Mouse (Mus musculus) midbrain, embryonic 15.5 days (tissue): ENCODE results near the gene Lrrn4. TPM values are rescaled to one million over a fixed set of nuclear protein-coding genes. Genes with fewer than 3 reads are reported as not detected.
A peak's percentile ranks its signal among the peaks of the same experiment; 100 is the strongest.

Experiments used
- ATAC-seq: fragments of 200-750 bp; cut with Nextera tagmentation; replicated peaks from 2 replicates; pipeline ENCODE4 v1.8.0; 2017; ENCODE audit warnings: moderate TSS enrichment
- H3K27ac ChIP-seq: fragments of 300-500 bp; sonication (generic); 2 replicates; pipeline ENCODE4 v1.5.1; 2015; ENCODE audit warnings: mild to moderate bottlenecking, inconsistent platforms
- H3K27me3 ChIP-seq: fragments of 300-500 bp; sonication (generic); replicated peaks from 2 replicates; pipeline ENCODE4 v1.6.1; 2015; ENCODE audit warnings: inconsistent platforms
- H3K36me3 ChIP-seq: fragments of 300-500 bp; sonication (generic); replicated peaks from 2 replicates; pipeline ENCODE4 v1.6.1; 2015; ENCODE audit warnings: inconsistent platforms
- H3K4me1 ChIP-seq: fragments of 300-500 bp; sonication (generic); 2 replicates; pipeline ENCODE4 v1.6.1; 2015; ENCODE audit warnings: inconsistent platforms
- H3K4me2 ChIP-seq: fragments of 300-500 bp; sonication (generic); 2 replicates; pipeline ENCODE4 v1.6.1; 2015; ENCODE audit warnings: inconsistent platforms, mild to moderate bottlenecking, moderate library complexity
- H3K4me3 ChIP-seq: fragments of 300-500 bp; sonication (generic); 2 replicates; pipeline ENCODE4 v1.5.1; 2015; ENCODE audit warnings: mild to moderate bottlenecking, inconsistent platforms
- H3K9ac ChIP-seq: fragments of 300-500 bp; sonication (generic); 2 replicates; pipeline ENCODE4 v1.6.1; 2015; ENCODE audit warnings: mild to moderate bottlenecking, inconsistent platforms
- H3K9me3 ChIP-seq: fragments of 300-500 bp; sonication (generic); 2 replicates; pipeline ENCODE4 v1.6.1; 2016; ENCODE audit warnings: inconsistent platforms
- WGBS: fragments of 180-500 bp; shearing (Covaris S2); methylation state at CpG from one replicate; pipeline ENCODE4 v1.1.7; 2015; ENCODE audit warnings: mixed read lengths; 5-methylcytosine and 5-hydroxymethylcytosine counted together
- polyA plus RNA-seq: library from polyadenylated mRNA; unstranded; fragments of >200 nt; fragmentation: Nextera tagmentation; extraction: Ambion mirVana; gene quantifications from 2 replicates; pipeline ENCODE4 v1.2.1, GENCODE M21; 2015

Lrrn4 gene
- polyA plus RNA-seq, 1 experiment from 2014 or later: 0.40 TPM

GRCm38 (mm10) chr2:132863325-132863724, 17.4 kb downstream of the Lrrn4 start:
- Histone ChIP-seq H3K4me1 (no peaks in the 10 kb centered on the region), H3K9me3 (no peaks in the 10 kb centered on the region), H3K9ac (no peak overlapping the region), H3K4me3 (no peak overlapping the region), H3K27ac (no peak overlapping the region), H3K36me3 (0 out of 2 replicates have a peak, but pooled peaks cover 7% of the 10 kb centered on the region), H3K27me3 (no peaks in the 10 kb centered on the region), H3K4me2 (no peak overlapping the region)
- no peak for ATAC-seq
- 98% methylated on average over 2 of the region's 2 CpGs for WGBS

GRCm38 (mm10) chr2:132861456-132861855, 19.2 kb downstream of the Lrrn4 start:
- no peaks in the 10 kb centered on the region for H3K4me1 ChIP-seq
- H3K27ac ChIP-seq: no peak overlapping the region
- 0 out of 2 replicates have a peak, but pooled peaks cover 7% of the 10 kb centered on the region for H3K36me3 ChIP-seq
- no peak overlapping the region for H3K4me3 ChIP-seq
- H3K27me3 ChIP-seq: no peaks in the 10 kb centered on the region
- 98% methylated on average over 2 of the region's 2 CpGs for WGBS
- H3K4me2 ChIP-seq: no peak overlapping the region
- no peak overlapping the region for H3K9ac ChIP-seq
- ATAC-seq: no peak
- no peaks in the 10 kb centered on the region for H3K9me3 ChIP-seq

- Histone ChIP-seq H3K9me3 (no peaks in the 10 kb centered on the region), H3K36me3 (0 out of 2 replicates have a peak, but pooled peaks cover 4% of the 10 kb centered on the region), H3K9ac (no peak overlapping the region), H3K27me3 (no peaks in the 10 kb centered on the region), H3K4me2 (no peak overlapping the region), H3K4me1 (no peaks in the 10 kb centered on the region), H3K4me3 (no peak overlapping the region), H3K27ac (no peak overlapping the region)
- no peak for ATAC-seq
These were observed 20.3 kb downstream of the Lrrn4 start for GRCm38 (mm10) chr2:132860435-132860834.

- Histone ChIP-seq H3K27me3 (no peaks in the 10 kb centered on the region), H3K9ac (no peak overlapping the region), H3K4me3 (no peak overlapping the region), H3K36me3 (peaks cover 3% of the 10 kb centered on the region; the same call in 1 of the 2 replicates), H3K9me3 (no peaks in the 10 kb centered on the region), H3K4me1 (no peaks in the 10 kb centered on the region), H3K4me2 (no peak overlapping the region), H3K27ac (no peak overlapping the region)
- 83% methylated on average over 5 of the region's 5 CpGs for WGBS
- no peak for ATAC-seq
These were observed 24.4 kb downstream of the Lrrn4 start for GRCm38 (mm10) chr2:132856333-132856732.

GRCm38 (mm10) chr2:132853051-132853450, 27.6 kb downstream of the Lrrn4 start:
- no peak overlapping the region for H3K9ac ChIP-seq
- no peak overlapping the region for H3K4me2 ChIP-seq
- no peak overlapping the region for H3K27ac ChIP-seq
- ATAC-seq: no peak
- peaks cover 8% of the 10 kb centered on the region for H3K36me3 ChIP-seq
- no peaks in the 10 kb centered on the region for H3K9me3 ChIP-seq
- peaks cover 8% of the 10 kb centered on the region for H3K4me1 ChIP-seq
- H3K27me3 ChIP-seq: no peaks in the 10 kb centered on the region
- WGBS: 98% methylated on average over 1 of the region's 1 CpGs
- H3K4me3 ChIP-seq: no peak overlapping the region

- no peak overlapping the region for H3K4me3 ChIP-seq
- ATAC-seq: no peak
- peaks cover 8% of the 10 kb centered on the region for H3K36me3 ChIP-seq
- WGBS: 89% methylated on average over 6 of the region's 6 CpGs
- no peak overlapping the region for H3K4me2 ChIP-seq
- H3K9ac ChIP-seq: no peak overlapping the region
- H3K9me3 ChIP-seq: no peaks in the 10 kb centered on the region
- no peak overlapping the region for H3K27ac ChIP-seq
- no peaks in the 10 kb centered on the region for H3K27me3 ChIP-seq
- H3K4me1 ChIP-seq: peaks cover 18% of the 10 kb centered on the region
These were observed 31.6 kb downstream of the Lrrn4 start for GRCm38 (mm10) chr2:132849141-132849540.

GRCm38 (mm10) chr2:132848361-132848760, 32.3 kb downstream of the Lrrn4 start:
- whole genome bisulfite sequencing: 92% methylated on average over 4 of the region's 4 CpGs
- Histone ChIP-seq H3K4me2 (peak overlapping the region; percentile 70), H3K9me3 (no peaks in the 10 kb centered on the region), H3K4me1 (peaks cover 18% of the 10 kb centered on the region), H3K36me3 (peaks cover 8% of the 10 kb centered on the region), H3K27ac (no peak overlapping the region), H3K27me3 (no peaks in the 10 kb centered on the region), H3K4me3 (0 out of 2 replicates have a peak overlapping the region, but pooled peaks have one; percentile 70), H3K9ac (no peak overlapping the region)
- no peak for ATAC-seq

GRCm38 (mm10) chr2:132847581-132847980, 33.1 kb downstream of the Lrrn4 start:
- no peak for ATAC-seq
- Histone ChIP-seq H3K4me2 (peak overlapping the region; percentile 70), H3K9me3 (no peaks in the 10 kb centered on the region), H3K27ac (no peak overlapping the region), H3K4me3 (peak overlapping the region; percentile 70), H3K9ac (peak overlapping the region; percentile 77), H3K4me1 (peaks cover 18% of the 10 kb centered on the region), H3K27me3 (no peaks in the 10 kb centered on the region), H3K36me3 (peaks cover 8% of the 10 kb centered on the region)
- WGBS: 47% methylated on average over 7 of the region's 7 CpGs

GRCm38 (mm10) chr2:132846407-132847358, 34.0 kb downstream of the Lrrn4 start, which contains the start of gene Crls1:
Gene Crls1, plus strand, starts transcription at chr2:132846666.
- Histone ChIP-seq H3K4me3 (peak within 1 kb of the TSS; percentile 70), H3K9ac (peak within 1 kb of the TSS; percentile 77), H3K4me1 (peaks cover 18% of the 10 kb centered on the region), H3K36me3 (peaks cover 4% of the 10 kb centered on the region), H3K4me2 (peak within 1 kb of the TSS; percentile 70), H3K27me3 (no peaks in the 10 kb centered on the region), H3K9me3 (no peaks in the 10 kb centered on the region), H3K27ac (peak within 1 kb of the TSS; percentile 83)
- ATAC-seq: peak; percentile 96
- under 1% methylated on average over 91 of the region's 96 CpGs for WGBS

GRCm38 (mm10) chr2:132841071-132841470, 39.6 kb downstream of the Lrrn4 start:
- H3K27ac ChIP-seq: no peak overlapping the region
- 91% methylated on average over 4 of the region's 4 CpGs for WGBS
- H3K4me2 ChIP-seq: no peak overlapping the region
- H3K4me3 ChIP-seq: no peak overlapping the region
- no peaks in the 10 kb centered on the region for H3K4me1 ChIP-seq
- H3K9ac ChIP-seq: no peak overlapping the region
- H3K27me3 ChIP-seq: no peaks in the 10 kb centered on the region
- H3K9me3 ChIP-seq: no peaks in the 10 kb centered on the region
- H3K36me3 ChIP-seq: no peaks in the 10 kb centered on the region
- ATAC-seq: no peak
